Mouse (Mus musculus): ENCODE measurements around the gene Capn5. TPM values are rescaled to one million over a fixed set of nuclear protein-coding genes. Genes with fewer than 3 reads are reported as not detected.
"Not testable (repeated sequence)": the region's sequence is repeated elsewhere in the genome, so short reads cannot be mapped to it uniquely, and the experiment has no call there.

Capn5 gene
- polyA plus RNA-seq, 1 experiment: 38.7 TPM

DNA sequence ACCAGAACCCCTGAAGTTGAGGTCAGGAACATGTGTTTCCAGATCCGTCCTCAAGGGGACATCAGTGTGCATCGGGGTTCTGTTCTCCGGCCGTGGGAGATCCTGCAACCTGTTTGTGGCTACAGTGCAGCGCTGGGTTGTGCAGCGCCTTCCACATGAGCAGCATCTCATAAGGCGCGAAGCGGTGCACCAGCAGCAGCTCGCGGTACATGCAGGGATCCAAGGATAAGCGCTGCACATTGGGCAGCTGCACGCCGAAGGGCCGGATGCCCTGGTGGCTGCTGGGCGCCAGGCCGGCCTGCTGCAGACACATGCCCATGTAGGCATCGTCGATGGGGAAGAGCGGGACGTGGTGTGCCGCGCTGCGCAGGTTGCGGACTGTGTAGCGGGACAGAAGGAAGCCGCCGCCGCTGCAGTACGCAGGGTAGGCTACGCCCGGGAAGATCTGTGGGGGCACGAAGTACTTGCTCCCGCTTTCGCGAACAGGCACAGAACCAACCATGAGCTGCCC, 15.5 kb upstream of the Capn5 start:
- TF ChIP-seq GATA1 (IDR thresholded peaks at IDR 0.05; ENCODE audit: borderline replicate concordance, low read length) (no peak), FLI1 (IDR thresholded peaks at IDR 0.05; ENCODE audit: low read length) (no peak)
- Histone ChIP-seq H3K4me1 (peaks cover 61% of the 10 kb centered on the region), H3K27me3 (replicated peaks) (peaks cover 56% of the 10 kb centered on the region), H3K36me3 (replicated peaks; ENCODE audit: low read length) (no peaks in the 10 kb centered on the region), H3K4me3 (replicated peaks) (peak overlapping the region; percentile 93), H3K9me3 (no peaks in the 10 kb centered on the region)

DNA sequence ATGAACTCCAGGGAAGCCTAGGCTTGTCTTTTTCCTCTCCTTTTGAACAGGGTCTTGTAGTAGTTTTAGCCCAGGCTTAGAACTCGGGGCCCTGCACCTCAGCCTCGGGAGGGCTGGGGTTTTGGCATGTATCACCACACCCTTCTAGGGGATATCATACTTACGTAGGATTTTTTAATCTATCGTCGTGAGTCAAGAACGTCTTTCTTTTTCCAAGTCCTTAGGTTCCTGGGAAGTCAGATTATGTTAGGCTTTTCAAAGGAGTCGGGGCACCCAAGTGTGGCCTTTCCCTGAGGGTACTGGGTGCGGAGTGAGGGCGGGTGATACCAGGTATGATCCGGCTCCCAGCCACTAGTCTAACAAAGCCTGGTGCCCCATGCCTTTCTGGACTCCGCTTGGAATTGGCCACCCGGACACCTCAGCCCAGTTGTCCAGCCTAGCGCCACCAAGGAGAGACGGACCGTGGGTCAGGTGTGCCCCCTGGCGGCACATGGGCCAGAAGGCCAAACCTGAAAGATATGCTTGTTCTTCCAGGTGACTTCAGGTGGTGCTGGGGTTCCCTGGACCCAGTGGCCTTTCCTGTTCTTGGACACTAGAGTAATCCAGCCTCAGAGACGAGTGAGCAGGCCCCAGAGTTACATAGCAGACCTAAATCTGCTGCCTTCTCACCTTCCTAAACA, 13.6 kb upstream of the Capn5 start:
- no peak for TF ChIP-seq GATA1 (IDR thresholded peaks at IDR 0.05; ENCODE audit: borderline replicate concordance, low read length)
- no peak for TF ChIP-seq FLI1 (IDR thresholded peaks at IDR 0.05; ENCODE audit: low read length)
- H3K4me1 ChIP-seq: peaks cover 79% of the 10 kb centered on the region
- no peaks in the 10 kb centered on the region for H3K9me3 ChIP-seq
- H3K36me3 ChIP-seq (replicated peaks; ENCODE audit: low read length): no peaks in the 10 kb centered on the region
- peaks cover 49% of the 10 kb centered on the region for H3K27me3 ChIP-seq (replicated peaks)
- no peak overlapping the region for H3K4me3 ChIP-seq (replicated peaks)

DNA sequence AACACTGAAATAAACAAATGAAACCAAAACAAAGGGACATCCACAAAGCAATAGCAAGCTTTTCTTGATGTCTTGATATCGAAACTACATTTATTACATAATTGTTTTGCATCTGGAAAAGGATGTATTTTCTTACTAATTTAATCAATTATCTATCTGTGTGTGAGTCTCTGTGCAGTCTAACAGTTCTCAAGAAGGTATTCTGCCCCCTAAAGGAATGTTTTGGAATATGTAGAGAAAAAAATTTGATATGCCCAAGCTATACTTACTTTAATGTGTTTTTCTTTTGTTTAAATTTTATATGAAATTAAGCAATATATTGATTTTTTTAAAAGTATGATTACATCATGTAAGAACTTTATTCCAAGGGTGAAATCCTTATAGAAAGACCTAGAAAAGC, 12.5 kb upstream of the Capn5 start:
- TF ChIP-seq GATA1 (IDR thresholded peaks at IDR 0.05; ENCODE audit: borderline replicate concordance, low read length): no peak
- TF ChIP-seq FLI1 (IDR thresholded peaks at IDR 0.05; ENCODE audit: low read length): no peak

DNA sequence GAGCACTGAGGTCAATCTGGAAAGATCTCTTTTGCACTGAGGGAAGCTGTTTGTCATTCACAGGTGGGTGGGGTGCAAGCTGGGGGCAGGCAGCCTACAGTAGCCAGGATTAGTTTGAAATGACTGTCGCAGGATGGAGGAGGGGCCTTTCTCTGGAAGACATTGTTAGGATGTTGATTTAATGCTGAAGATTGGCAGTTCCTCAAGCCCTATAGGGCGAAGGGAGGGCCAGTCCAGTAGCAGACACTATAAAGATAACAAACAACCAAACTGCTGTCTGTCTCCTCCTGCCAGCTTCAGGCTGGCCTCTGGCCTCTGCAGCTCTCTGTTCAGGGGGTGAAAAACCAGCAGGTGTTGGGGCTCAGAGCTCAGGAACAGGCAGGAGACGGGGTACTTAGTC, 11.7 kb upstream of the Capn5 start:
- H3K36me3 ChIP-seq (replicated peaks; ENCODE audit: low read length): no peaks in the 10 kb centered on the region

More for the DNA sequence above, 12.5 kb upstream of the Capn5 start:
- Histone ChIP-seq H3K27me3 (replicated peaks) (peaks cover 38% of the 10 kb centered on the region), H3K36me3 (replicated peaks; ENCODE audit: low read length) (no peaks in the 10 kb centered on the region), H3K9me3 (no peaks in the 10 kb centered on the region), H3K4me3 (replicated peaks) (no peak overlapping the region), H3K4me1 (peaks cover 88% of the 10 kb centered on the region)

DNA sequence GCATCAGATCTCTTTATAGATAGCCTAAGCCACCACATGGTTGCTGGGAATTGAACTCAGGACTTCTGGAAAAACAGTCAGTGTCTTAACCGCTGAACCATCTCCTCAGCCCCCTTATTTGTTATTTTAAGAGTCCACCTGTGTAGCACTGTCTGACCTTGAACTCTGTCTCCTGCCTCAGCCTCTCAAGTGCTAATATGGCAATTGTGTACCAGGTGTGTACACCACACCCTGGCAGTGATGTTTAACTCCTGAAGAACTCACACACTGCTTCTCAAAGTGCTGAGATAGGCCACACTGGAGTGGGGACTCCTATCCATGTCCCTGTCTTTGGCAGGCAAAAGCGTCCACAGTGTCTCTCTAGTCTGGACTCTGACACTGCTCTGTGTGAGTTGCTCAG, 10.6 kb upstream of the Capn5 start:
- H3K27me3 ChIP-seq (replicated peaks): peaks cover 19% of the 10 kb centered on the region
- TF ChIP-seq FLI1 (IDR thresholded peaks at IDR 0.05; ENCODE audit: low read length) (no peak), GATA1 (IDR thresholded peaks at IDR 0.05; ENCODE audit: borderline replicate concordance, low read length) (no peak)
- no peaks in the 10 kb centered on the region for H3K9me3 ChIP-seq
- peaks cover 92% of the 10 kb centered on the region for H3K4me1 ChIP-seq
- no peak overlapping the region for H3K4me3 ChIP-seq (replicated peaks)
- peaks cover 7% of the 10 kb centered on the region for H3K36me3 ChIP-seq (replicated peaks; ENCODE audit: low read length)

More for the DNA sequence above, 11.7 kb upstream of the Capn5 start:
- Histone ChIP-seq H3K4me1 (peaks cover 92% of the 10 kb centered on the region), H3K27me3 (replicated peaks) (peaks cover 30% of the 10 kb centered on the region), H3K9me3 (no peaks in the 10 kb centered on the region), H3K4me3 (replicated peaks) (no peak overlapping the region)
- no peak for TF ChIP-seq FLI1 (IDR thresholded peaks at IDR 0.05; ENCODE audit: low read length)
- TF ChIP-seq GATA1 (IDR thresholded peaks at IDR 0.05; ENCODE audit: borderline replicate concordance, low read length): no peak

DNA sequence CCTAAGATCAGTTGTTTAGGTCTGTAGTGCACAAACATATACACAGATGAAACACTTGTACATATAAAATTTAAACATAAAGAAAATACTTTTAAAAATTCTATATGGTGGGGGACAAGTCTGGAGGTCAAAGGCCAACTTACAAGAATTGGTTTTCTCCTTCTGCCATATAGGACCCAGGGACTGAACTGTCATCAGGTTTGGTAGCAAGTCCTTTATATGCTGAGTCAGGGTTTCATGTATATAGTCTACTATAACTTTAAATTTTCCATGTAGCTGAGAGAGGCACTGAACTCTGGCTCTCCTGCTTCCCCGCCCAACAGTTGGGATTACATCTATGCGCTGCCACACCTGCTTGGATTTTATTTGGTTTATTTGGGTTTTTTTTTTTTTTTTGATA, 10.2 kb upstream of the Capn5 start:
- Histone ChIP-seq H3K9me3 (no peaks in the 10 kb centered on the region), H3K36me3 (replicated peaks; ENCODE audit: low read length) (peaks cover 11% of the 10 kb centered on the region), H3K4me3 (replicated peaks) (no peak overlapping the region), H3K27me3 (replicated peaks) (peaks cover 15% of the 10 kb centered on the region), H3K4me1 (peaks cover 92% of the 10 kb centered on the region)
- TF ChIP-seq FLI1 (IDR thresholded peaks at IDR 0.05; ENCODE audit: low read length) (no peak), GATA1 (IDR thresholded peaks at IDR 0.05; ENCODE audit: borderline replicate concordance, low read length) (no peak)

DNA sequence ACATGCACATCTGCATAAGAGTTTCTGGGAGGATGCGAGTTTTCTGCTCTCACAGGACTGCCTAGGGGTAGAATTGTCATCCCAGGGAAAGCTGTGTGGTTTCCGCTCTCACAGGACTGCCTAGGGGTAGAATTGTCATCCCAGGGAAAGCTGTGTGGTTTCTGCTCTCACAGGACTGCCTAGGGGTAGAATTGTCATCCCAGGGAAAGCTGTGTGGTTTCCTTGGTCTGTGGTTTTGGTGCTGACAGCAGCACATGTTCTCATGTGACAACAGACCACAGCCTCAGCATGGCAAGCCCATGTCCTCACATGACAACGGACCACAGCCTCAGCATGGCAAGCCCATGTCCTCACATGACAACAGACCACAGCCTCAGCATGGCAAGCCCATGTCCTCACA, 9.3 kb upstream of the Capn5 start:
- not testable (repeated sequence) for H3K9me3 ChIP-seq; H3K27me3 ChIP-seq (replicated peaks); H3K4me3 ChIP-seq (replicated peaks)
- Histone ChIP-seq H3K4me1 (peaks cover 96% of the 10 kb centered on the region), H3K36me3 (replicated peaks; ENCODE audit: low read length) (peaks cover 20% of the 10 kb centered on the region)

DNA sequence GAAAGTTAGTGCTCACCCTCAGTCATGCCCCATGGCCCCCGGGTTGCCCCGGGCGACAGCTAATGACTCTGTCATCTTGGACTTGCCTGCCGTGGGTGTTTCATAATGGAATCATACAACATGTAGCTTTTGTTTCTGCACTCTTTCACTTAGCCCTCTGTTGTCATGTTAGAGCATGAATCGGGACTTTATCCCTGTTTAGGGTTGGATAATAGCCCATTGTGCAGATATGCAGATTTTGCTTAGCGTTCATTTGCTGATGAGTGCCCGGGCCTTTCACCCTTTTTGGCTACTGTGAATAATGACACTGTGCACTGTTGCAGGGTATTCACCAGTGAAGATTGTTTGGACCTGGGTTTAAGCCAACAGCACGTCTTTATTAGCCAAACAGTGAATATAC, 8.6 kb upstream of the Capn5 start:
- Histone ChIP-seq H3K9me3 (peaks cover 4% of the 10 kb centered on the region; the same call in 1 of the 2 replicates), H3K4me3 (replicated peaks) (no peak overlapping the region), H3K36me3 (replicated peaks; ENCODE audit: low read length) (peaks cover 20% of the 10 kb centered on the region), H3K4me1 (peaks cover 97% of the 10 kb centered on the region), H3K27me3 (replicated peaks) (no peaks in the 10 kb centered on the region)
- TF ChIP-seq FLI1 (IDR thresholded peaks at IDR 0.05; ENCODE audit: low read length): no peak
- TF ChIP-seq GATA1 (IDR thresholded peaks at IDR 0.05; ENCODE audit: borderline replicate concordance, low read length): no peak

DNA sequence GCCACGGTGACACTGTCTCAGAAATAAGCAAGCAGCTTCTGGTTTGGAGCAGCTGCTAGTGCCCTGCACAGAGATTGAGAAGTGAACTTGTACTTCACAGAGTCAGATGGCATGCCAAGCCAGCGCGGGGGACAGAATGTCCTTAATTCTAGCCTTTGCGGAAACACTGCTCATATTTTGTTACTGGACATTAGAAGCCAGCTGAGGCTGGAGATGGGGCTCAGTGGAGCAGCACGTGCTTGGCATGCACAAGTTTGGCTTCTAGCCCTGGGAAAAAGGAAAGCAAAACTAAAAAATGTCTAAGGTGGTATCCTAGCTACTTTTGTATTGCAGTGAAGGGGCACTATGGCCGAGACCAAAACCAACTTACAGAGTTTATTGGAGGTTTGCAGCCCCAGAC, 7.3 kb upstream of the Capn5 start:
- Histone ChIP-seq H3K9me3 (peaks cover 4% of the 10 kb centered on the region; the same call in 1 of the 2 replicates), H3K4me3 (replicated peaks) (peak overlapping the region; percentile 54), H3K4me1 (peaks cover 96% of the 10 kb centered on the region), H3K36me3 (replicated peaks; ENCODE audit: low read length) (peaks cover 23% of the 10 kb centered on the region), H3K27me3 (replicated peaks) (no peaks in the 10 kb centered on the region)
- TF ChIP-seq FLI1 (IDR thresholded peaks at IDR 0.05; ENCODE audit: low read length): no peak
- no peak for TF ChIP-seq GATA1 (IDR thresholded peaks at IDR 0.05; ENCODE audit: borderline replicate concordance, low read length)

DNA sequence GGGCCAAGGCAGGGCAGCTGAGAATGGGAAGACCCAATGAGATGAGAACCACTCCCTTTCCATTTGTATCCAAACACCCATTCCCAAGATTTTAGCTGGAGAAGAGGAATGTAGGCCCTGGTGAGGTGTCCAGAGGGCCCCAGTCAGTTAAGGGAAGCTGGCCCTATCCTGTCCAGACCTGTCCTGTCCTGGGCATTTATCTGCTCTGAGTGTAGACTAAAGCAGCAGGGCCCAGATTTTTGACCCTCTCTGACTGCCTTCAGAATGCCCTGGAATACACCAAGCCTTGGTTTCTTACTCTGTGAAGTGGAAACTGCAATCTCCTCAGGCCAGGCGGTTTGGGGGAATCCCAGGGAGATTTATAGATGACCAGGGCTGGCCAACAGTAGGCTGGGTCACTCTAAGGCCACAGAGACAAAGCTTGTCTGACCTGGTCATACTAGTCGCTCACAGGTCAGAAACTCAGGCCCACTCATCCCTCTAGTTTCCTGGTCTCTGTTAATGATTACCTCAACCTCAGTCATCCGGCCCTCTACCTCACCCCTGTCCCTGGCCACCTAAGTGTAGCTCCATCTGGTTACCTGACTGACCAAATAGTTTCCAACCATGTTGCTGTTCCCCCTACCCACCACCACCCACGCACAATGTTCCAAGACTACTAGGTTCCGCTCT, 622 bp upstream of the Capn5 start:
- peaks cover 33% of the 10 kb centered on the region for H3K36me3 ChIP-seq (replicated peaks; ENCODE audit: low read length)
- no peaks in the 10 kb centered on the region for H3K27me3 ChIP-seq (replicated peaks)
- peaks cover 94% of the 10 kb centered on the region for H3K4me1 ChIP-seq
- TF ChIP-seq GATA1 (IDR thresholded peaks at IDR 0.05; ENCODE audit: borderline replicate concordance, low read length): no peak
- TF ChIP-seq FLI1 (IDR thresholded peaks at IDR 0.05; ENCODE audit: low read length): no peak
- H3K9me3 ChIP-seq: peaks cover 4% of the 10 kb centered on the region; the same call in 1 of the 2 replicates
- peak overlapping the region; percentile 99 for H3K4me3 ChIP-seq (replicated peaks)

Measured in megakaryocyte, embryonic 14.5 days (primary cell).